Mouse (Mus musculus) activated CD4-positive, CD25-positive, alpha-beta regulatory T cell, adult 4 months (primary cell): ENCODE data around the gene Adap2. TPM values are rescaled to one million over a fixed set of nuclear protein-coding genes. Genes with fewer than 3 reads are reported as not detected.
"Not testable (repeated sequence)": the region's sequence is repeated elsewhere in the genome, so short reads cannot be mapped to it uniquely, and the experiment has no call there.

Experiments
- ATAC-seq: one replicate; pipeline ENCODE4 v1.8.0; 2017
- polyA plus RNA-seq, 2 experiments: library from polyadenylated mRNA; unstranded; fragments of 100-300 nt; shearing (Covaris generic); gene quantifications; one replicate each; pipeline ENCODE4 v1.2.1; 2017

Gene Adap2
- polyA plus RNA-seq, 2 experiments from 2014 or later = 0.54 TPM; not detected in 1

DNA sequence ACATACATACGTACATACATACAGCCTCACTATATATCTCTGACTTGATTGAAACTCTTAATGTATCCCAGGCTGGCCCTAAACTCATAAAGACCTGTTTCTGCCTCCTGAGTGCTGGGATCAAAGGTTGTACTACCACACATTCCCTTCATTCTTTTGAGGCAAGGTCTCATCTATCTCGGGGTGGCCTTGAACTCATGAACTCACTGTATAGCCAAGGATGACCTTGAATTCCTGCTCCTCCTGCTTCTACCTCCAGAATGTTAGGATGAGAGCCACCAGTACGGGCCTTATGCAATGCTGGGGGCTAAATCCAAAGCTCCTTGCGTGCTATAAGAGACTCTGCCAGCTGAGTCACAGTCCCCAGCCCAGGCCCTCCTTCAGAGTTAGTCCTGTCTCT is 7.1 kb downstream of the Adap2 start:
- no peak for ATAC-seq

DNA sequence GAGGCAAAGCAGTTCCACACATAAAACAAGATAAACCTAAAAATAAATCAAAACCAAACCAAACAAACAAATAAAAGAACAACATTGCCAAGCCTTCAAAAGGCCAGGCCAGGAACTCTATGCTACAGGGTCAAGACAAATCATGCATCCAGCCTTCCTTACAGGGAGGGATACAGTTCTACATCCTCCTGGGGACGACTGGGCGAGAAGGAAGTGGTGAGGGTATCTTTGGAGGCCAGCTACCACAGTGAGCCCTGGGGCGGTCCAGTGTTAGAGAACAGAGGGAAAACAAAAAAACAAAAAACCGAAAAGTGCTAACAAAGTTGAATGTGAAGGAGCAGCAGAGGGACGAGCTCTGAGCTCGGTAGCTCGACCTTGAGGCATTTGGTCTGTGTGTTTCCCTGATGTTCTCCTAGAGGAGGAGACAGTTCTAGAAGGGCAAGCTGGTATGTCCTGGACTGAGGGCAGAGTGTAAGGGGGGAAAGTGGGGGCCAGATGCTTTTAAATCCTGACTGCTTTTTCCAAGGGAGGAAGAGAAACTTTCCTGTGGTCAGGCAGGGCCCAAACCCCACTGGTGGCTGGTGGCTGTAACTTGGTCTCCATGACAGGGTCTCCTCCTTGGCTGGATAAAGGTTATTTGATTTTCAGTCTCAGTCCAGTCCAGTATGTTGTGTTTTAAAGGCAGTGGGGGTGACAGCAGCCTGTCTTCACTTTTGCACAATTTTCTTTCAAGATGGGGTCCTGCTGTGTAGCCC is 9.6 kb downstream of the Adap2 start:
- ATAC-seq = no peak

DNA sequence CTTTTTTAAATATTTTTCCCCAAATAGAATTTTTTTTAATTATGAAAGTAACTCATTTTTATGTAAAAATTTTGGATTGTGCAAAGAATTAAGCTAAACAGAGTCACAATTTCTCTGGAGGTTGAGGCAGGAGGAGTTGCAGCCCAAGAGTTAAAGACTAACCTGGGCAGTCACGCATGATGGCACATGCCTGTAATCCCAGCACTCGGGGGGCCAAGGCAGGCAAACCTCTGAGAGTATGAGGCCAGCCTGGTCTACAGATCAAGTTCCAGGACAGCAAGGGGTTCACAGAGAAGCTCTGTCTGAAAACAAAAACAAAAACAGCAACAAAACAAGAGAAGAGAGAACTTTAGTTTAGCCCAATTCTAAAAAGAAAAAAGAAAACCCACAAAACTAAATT is 10.3 kb downstream of the Adap2 start:
- no peak for ATAC-seq

DNA sequence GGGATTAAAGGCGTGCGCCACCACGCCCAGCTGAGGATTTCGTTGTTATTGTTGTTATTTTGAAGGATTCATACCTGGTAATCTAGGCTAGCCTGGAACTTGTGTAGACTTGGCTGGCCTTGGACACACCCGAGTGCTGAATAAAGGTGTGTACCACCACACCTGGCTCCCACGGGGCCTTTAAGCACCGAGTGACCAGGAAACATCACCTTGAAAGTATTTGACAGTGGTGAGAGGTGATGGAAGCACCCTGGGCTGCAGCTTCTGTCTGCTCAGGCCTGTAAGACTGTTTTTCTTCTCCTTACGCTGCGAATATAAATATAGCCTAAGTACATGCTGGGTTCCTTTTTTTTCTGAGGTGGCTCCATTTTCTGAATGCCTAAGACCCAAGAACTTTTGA is 14.2 kb downstream of the Adap2 start:
- no peak for ATAC-seq

DNA sequence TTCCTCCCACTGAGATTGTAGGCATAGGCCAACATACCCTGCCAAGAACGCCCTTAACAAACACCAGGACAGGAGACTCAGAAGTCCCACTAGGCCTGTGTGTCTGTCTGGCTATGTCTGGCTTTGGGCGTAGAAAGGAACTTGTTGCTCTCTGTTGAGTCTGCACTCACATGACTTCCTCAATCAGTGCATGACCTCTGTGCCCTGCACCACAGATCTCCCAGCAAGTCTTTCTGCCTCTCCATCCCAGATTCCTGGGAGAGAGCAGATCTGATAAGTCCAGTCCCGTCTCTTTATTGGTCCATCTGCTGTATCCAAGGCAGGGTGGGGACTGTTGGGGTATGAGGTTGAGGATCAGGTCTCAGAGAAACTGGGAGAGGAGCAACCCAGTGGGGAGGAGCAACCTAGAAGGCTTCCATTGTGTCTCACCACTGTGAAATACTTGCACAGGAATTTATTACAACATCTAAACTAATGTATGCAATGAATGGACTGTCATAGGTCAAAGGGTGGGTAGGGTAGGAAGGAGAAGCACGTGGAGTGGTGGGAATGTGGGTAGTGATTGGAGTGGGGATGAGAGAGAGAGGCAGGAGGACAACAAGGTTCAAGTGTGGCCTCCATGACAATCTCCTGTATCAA is 14.8 kb downstream of the Adap2 start:
- ATAC-seq = no peak

DNA sequence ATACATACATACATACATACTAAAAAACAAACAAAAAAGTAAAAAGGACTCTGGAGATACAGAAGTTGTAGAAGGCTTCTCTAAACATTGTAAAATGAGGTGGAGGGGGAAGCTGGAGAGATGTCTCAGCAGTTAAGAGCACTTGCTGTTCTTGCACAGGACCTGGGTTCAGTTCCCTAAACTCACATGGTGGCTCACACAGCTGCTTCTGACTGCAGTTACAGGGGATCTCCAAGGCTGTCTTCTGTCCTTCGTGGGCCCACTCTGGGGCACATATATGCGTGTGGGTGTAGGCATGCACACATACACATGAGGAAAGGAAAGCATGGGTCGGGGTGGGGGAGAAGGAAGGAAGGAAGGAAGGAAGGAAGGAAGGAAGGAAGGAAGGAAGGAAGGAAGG is 15.7 kb downstream of the Adap2 start:
- ATAC-seq = no peak

DNA sequence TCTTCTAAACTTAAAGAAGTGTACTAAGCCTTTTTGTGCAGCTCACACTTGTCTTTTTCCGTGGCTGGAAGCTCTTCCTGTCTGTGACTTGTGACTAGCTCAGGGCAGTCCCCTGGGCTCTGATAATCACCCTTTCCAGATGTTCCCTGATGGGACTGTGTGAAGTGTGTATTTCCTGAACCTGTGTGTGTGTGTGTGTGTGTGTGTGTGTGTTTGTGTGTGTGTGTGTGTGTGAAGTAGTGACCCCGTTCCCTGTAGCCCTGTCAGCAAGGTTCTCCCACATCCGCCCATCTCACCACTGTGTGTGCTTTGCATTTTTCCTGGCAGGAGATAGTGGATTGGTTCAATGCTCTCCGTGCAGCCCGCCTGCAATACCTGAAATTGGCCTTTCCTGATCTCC is 16.4 kb downstream of the Adap2 start:
- ATAC-seq = no peak

DNA sequence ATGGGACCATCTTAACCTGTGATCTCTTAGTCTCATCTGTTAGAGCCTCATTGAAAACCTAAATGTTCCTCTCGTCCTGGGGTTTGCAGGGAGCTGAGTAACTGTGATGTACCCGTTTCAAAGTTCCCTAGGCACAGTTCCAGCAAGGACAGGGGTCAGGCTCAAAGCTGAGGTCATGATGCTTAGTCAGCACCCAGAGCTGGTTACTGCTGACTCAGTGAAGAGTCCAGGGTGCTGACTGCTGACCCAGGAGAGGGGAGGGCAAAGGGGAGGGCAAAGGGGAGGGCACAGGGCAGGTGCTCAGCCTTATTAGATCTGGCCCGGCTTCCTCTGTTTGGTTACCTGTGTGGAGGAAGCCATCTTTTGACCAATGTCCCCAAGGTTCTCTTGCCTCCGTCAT is 18.0 kb downstream of the Adap2 start:
- ATAC-seq = no peak

DNA sequence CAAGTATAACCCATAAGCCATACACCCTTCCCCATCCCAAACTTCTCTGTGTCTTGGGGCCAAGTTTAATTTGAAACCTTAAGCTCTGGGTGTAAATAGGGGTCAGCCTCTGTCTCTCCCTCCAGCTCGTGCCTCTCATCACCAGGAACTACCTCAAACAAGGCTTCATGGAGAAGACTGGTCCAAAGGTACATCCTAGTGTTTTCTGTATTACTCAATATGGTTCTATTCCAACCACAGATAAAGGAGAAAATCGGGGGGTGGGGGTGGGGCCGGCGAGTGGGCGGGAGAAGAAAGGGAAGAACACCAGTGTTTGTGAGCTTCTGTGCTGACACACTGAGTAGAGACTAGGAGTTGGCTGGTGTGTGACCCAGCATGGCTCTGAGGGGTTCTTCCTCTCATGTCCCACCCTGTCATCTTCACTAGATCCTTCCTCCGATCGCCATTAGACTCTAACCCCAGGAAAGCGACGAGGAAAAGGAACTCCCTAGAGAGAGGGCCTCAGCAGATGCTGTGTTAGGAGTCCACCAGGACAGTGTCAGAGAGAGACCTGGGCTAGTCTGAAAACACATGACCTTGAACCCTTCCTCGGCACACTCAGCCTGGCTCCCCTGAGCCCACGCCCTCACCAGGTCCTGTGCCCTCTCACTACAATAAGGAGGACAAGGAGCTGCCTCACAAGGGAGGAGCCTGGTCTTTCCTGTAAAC is 20.2 kb downstream of the Adap2 start:
- ATAC-seq = no peak

DNA sequence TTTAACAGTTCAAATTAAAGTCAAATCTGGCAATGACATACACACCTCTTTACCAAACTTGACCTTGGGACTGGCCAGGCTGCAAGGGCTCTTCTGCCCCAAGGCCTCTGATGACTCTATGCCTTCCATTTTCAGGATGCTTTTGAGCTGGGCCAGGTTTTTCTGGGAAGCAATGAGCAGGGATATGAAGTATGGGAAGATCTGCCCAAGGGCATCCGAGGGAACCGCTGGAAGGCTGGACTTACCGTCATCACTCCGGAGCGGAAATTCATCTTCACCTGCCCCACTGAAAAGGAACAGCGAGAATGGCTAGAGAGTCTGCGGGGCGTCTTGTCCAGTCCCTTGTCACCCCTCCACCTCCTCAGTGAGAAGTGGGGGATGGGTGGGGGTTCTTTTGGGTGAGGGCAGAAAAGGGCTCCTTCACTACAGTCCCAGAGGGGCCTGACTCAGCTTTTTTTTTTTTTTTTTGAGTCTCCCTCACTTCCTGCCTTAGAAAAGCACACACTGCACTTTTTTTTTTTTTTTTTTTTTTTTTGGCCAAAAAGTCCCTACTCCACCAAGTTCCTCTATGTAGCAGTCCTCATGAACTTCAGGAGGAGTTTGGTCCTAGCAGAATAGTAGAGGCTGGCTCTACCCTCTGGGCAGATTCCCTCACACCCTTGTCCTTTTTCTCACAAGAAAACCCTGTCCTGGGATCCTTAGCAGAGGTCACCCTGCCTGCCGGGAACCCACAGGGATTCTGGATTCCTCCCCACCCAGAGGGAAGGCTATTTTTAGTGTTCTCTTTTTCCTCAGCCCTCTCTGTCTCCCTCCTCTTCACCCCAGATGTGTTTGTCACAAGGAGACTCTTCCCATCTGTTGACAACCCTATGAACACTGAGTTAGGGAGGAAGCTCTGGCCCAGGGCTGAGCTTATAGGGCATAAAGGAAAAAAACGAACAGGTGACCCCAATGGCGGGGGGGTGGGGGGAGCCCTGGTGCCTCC is 23.3 kb downstream of the Adap2 start:
- ATAC-seq = no peak

DNA sequence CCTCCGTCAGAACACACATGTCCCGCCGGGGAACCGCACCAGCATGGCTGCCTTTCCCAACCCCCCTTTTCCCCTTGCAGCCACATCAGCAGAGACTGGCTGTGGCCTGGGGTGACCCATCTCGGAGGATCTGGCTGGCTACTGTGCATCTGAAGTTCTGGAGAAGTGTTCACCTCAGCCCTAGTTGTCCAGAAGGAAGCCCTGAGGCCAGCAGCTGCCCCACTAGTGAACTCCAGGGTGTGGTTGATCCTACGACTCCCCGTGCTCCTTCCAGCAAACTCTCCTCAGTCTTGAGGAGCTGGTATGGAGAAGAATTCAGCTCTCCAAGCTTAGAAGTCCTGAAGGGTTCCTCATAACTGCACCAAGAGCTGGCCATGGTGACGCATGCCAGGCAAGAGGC is 24.4 kb downstream of the Adap2 start:
- no peak for ATAC-seq

DNA sequence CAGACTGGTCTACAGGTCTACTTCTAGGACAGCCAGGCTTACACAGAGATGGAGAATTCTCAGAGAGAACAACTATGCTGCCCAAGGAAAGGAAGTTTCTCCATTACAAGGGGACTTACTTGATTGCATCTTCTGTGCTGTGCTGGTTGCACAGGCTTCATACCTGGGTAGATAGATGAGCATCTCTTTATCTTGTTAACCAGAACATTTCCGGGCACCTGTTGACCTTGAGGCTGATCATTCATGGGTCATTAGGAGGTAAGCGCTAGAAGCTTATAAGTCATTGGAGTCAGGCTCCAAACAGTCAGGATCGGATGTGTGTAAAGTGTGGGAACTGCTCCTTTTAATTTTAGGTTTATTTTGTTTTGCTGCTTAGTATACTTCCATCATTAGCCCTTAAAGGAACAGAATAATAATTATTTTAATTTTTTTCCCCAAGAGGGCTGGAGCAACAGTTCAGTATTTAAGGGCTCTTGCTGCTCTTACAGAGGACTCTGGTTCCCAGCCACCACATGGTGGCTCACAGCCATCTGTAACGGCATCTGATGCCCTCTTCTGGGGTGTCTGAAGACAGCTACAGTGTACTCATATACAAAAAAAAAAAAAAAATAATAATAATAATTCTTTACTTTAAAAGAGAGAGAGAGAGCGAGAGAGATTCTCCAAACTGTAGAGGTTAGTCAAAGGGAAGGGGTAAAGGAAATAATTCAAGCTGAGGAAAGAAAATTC is 27.3 kb downstream of the Adap2 start:
- no peak for ATAC-seq

DNA sequence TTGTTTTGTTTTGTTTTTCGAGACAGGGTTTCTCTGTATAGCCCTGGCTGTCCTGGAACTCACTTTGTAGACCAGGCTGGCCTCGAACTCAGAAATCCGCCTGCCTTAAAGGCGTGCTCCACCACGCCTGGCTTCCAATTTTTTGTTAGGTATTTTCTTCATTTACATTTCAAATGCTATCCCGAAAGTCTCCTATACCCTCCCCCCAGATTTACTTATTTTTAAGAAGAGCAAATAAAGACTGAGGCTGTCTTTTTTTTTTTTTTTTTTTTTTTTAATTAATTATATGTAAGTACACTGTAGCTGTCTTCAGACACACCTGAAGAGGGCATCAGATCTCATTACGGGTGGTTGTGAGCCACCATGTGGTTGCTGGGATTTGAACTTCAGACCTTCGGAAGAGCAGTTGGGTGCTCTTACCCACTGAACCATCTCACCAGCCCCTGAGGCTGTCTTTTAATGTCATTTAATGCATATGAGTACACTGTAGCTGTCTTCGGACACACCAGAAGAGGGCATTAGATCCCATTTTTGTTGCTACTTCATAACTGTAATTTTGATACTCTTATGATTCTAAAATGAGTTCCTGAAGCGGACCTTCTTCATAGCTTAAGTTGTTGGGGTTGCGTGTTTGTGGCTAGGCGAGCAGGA is 29.3 kb downstream of the Adap2 start:
- ATAC-seq = peak; percentile 16

DNA sequence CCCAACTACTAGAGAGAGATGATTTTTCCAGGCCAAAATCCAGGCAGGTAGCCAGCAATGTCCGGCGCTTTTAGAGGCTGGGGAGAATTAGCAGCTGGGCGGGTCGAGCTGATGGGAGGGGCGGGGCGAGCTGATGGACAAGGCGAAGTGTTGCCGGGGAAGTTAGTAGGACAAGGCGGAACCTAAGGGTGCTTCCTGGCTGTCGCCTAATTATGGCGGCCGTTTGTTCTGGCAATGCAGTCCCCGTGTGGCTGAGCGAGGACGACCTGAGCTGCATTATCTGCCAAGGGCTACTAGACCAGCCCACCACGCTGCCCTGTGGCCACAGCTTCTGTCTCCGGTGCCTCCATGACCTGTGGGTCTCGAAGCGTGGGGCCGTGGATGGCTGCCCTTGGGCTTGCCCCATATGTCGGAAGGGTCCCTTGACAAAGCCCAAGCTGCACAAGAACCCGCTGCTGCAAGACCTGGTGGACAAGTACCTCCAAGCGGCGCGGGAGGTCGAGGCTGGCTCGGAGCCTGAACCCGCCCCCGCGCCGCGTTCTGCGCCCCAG is 29.9 kb downstream of the Adap2 start, which contains the start of gene Rnf135:
Gene Rnf135 (plus strand): TSS at position 147 of the 551 bp plus-strand sequence.
- ATAC-seq = peak; percentile 87

DNA sequence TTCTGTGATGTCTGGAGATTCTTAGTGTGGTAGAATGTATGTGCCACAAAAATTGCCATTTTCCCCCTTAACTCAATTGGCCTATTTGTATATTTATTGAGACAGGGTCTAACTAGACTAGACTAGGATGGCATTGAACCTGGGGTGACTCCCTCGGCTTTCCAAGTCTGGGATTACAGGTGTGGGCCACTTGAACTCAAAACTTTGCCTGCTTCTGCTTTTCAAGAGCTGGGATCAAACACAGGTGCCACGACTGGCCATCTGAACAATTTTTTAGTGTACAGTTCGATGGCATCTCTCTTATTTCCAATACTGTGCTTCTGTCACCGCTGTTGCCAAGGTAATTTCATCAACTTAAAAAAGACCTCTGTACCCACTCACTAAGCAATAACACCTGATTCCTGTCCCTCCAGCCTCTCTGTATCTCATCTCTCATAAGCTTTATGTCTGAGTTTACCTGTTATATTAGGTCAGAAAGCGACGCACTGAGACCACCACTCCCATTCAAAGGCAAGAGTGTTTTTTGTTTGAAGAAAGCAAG is 30.7 kb downstream of the Adap2 start:
- ATAC-seq = no peak

DNA sequence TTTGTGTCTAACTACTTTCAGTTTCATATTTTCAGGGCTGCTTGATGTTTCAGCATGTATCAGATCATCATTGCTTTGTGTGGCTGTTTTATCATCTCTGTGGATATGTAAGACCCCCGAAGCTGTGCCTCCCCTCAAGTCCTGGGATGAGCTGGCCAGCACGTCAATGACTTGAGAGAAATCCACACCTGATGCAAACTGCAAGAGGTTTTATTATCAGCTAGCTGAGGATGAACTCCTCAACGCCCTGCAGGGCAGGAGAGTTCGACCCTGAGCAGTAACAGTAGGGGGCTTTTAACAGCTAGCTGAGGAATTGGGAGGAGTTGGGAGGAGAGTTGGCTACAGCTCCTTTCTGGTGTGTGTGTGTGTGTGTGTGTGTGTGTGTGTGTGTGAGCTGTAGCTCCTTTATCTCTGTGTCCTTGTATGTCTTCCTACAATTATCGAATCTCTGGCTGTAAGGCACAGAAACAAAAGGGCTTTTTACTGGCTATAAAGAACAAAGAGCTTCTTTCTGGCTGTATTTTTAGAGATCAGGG is 31.6 kb downstream of the Adap2 start:
- ATAC-seq = not testable (repeated sequence)

DNA sequence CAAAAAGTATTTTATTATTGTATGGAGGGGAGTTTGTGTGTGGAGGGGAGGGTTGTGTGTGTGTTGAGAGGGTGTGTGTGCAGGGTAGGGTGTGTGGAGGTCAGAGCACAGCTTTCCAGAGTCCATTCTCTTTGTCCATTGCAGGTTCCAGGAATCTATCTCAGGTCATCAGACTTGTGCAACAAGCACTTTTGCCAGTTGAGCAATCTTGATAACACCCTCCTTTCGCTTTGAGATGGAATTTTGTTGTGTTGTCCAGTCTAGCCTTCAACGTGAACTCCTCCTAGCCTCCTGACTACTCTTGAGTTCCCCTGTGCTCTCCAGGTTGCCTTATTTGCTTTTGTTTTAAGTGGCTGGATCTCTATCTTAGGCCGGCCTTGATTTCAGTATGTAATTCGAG is 36.4 kb downstream of the Adap2 start:
- ATAC-seq = no peak

DNA sequence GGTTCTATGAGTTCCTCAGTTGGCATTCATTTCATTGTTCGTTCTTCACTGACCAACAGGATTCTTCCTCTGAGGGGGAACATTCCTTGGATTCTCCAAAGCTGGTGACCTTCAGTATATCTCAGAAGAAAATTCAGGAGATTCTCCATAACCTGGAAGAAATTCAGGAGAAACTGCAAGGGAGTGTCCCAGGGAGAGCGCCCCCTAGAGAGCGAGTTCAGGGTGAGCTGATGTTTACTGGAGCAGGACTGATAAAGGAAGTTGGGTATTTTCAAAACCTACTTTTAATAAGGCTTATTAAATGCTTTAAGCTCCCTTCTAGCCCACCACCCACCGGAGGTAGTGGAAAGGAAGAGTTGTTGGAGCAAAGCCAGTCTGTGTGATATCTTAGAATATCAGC is 39.9 kb downstream of the Adap2 start:
- ATAC-seq = no peak

DNA sequence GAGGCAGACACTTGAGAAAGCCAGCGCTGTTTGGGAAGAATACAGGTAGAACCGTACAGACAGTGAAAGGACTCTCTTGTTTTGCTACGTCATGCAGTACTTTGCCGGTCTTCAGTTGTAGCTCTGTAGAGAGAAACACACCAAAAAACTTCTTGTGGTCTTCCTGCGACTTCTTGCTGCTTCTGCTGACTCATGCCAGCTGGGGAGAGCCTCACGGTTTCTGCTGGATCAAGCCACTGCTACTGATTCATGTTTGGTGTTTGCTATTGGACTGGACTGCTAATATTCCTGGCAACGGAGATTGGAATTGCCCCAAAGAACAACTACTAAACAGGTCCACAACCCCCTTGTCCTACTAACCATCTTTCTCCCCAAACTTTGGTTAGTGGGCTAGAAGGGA is 42.4 kb downstream of the Adap2 start:
- ATAC-seq = no peak

DNA sequence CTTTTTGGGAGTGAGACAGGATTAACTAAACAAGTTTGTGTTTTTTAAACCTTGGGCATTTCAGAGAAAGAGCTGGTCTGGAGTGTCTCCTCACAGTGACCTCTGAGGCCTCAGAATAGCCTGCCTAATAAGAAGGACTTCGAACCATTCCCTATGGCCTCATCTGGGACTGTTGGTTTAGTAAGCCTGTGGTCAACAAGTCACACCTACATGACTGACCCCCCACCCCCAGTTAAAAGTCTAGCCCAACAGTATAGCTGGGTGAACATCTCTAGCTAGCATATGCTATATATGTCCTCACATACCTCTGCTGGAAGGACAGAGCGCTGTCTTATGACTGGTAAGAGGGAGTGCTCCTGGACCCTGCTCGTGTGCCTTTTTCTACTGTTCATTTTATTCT is 45.4 kb downstream of the Adap2 start:
- ATAC-seq = no peak
